Mouse (Mus musculus) adrenal gland, postnatal 10 days (tissue): ENCODE data around the gene Mmp28. TPM values are rescaled to one million over a fixed set of nuclear protein-coding genes. Genes with fewer than 3 reads are reported as not detected.

Experiments
- DNase-seq: peaks from one replicate; pipeline ENCODE4 v3.0.0; 2021; ENCODE audit warnings: mixed read lengths
- long read RNA-seq, 2 experiments: library from polyadenylated mRNA; stranded (forward); transcript quantifications; one replicate each; pipeline ENCODE4 v2.0.0; 2021
- total RNA-seq, 2 experiments: library from RNA; stranded (reverse); gene quantifications; 2 replicates each; pipeline ENCODE4 v1.2.3; 2021

Mmp28 gene
- total RNA-seq = 10 to 100 TPM in 1 of 2 experiments, 1 to 10 TPM in 1; 9.8 to 15.1 TPM
- long read RNA-seq, experiment 1, partial matches to known transcripts = 2 of 2 reads
- long read RNA-seq, experiment 1, other reads (novel, unspliced or antisense) = 0 of 2 reads
- long read RNA-seq, experiment 2 = 0 reads

- DNase-seq = peak; percentile 85
Observed at GRCm38 (mm10) chr11:83462711-83463244, at the start of gene Mmp28. TSS of gene Mmp28 (minus strand) at chr11:83463071.

GRCm38 (mm10) chr11:83509521-83509920 is 46.6 kb upstream of the Mmp28 start:
- no peak for DNase-seq

GRCm38 (mm10) chr11:83504308-83504707 is 41.4 kb upstream of the Mmp28 start:
- DNase-seq = no peak

- no peak for DNase-seq
Observed at GRCm38 (mm10) chr11:83495571-83495970, 32.7 kb upstream of the Mmp28 start.

- no peak for DNase-seq
Observed at GRCm38 (mm10) chr11:83491488-83491887, 28.6 kb upstream of the Mmp28 start.

GRCm38 (mm10) chr11:83473235-83474016 is 10.6 kb upstream of the Mmp28 start:
- DNase-seq = peak; percentile 49

GRCm38 (mm10) chr11:83472324-83473234 is 9.7 kb upstream of the Mmp28 start, which contains the start of gene Taf15:
TSS of gene Taf15 (plus strand) at chr11:83473086.
- peak; percentile 99 for DNase-seq

GRCm38 (mm10) chr11:83471766-83472165 is 8.9 kb upstream of the Mmp28 start:
- no peak for DNase-seq

- no peak for DNase-seq
Observed at GRCm38 (mm10) chr11:83468765-83469164, 5.9 kb upstream of the Mmp28 start.

GRCm38 (mm10) chr11:83467120-83467652 is 4.3 kb upstream of the Mmp28 start:
- peak; percentile 80 for DNase-seq

- peak; percentile 77 for DNase-seq
Observed at GRCm38 (mm10) chr11:83465976-83466375, 3.1 kb upstream of the Mmp28 start.

- no peak for DNase-seq
Observed at GRCm38 (mm10) chr11:83461462-83462027, 1.3 kb downstream of the Mmp28 start.

GRCm38 (mm10) chr11:83457912-83458601 is 4.8 kb downstream of the Mmp28 start:
- DNase-seq = peak; percentile 42

- DNase-seq = no peak
Observed at GRCm38 (mm10) chr11:83457257-83457656, 5.6 kb downstream of the Mmp28 start.

- DNase-seq = peak; percentile 49
Observed at GRCm38 (mm10) chr11:83455608-83456007, 7.3 kb downstream of the Mmp28 start.

- peak; percentile 47 for DNase-seq
Observed at GRCm38 (mm10) chr11:83454548-83454947, 8.3 kb downstream of the Mmp28 start.

- DNase-seq = no peak
Observed at GRCm38 (mm10) chr11:83451281-83451680, 11.6 kb downstream of the Mmp28 start.

- no peak for DNase-seq
Observed at GRCm38 (mm10) chr11:83450550-83450949, 12.3 kb downstream of the Mmp28 start.

GRCm38 (mm10) chr11:83449298-83449697 is 13.6 kb downstream of the Mmp28 start:
- peak; percentile 31 for DNase-seq

GRCm38 (mm10) chr11:83448927-83449236 is 14.0 kb downstream of the Mmp28 start:
- peak; percentile 66 for DNase-seq
